Mouse (Mus musculus): ENCODE results near the gene Gadd45gip1.

The Gadd45gip1 gene

GRCm38 (mm10) chr8:84831490-84831889 is at the start of gene Gadd45gip1:
Gadd45gip1 (plus strand) TSS chr8:84831522.
- TF ChIP-seq GATA4 (IDR thresholded peaks at IDR 0.05; ENCODE audit: insufficient replicate concordance, low read length): no peak

GRCm38 (mm10) chr8:84781686-84782505 is 49.4 kb upstream of the Gadd45gip1 start:
- TF ChIP-seq GATA4 (IDR thresholded peaks at IDR 0.05; ENCODE audit: insufficient replicate concordance, low read length): no peak

GRCm38 (mm10) chr8:84782680-84783079 is 48.6 kb upstream of the Gadd45gip1 start:
- TF ChIP-seq GATA4 (IDR thresholded peaks at IDR 0.05; ENCODE audit: insufficient replicate concordance, low read length): no peak

GRCm38 (mm10) chr8:84783198-84783918 is 48.0 kb upstream of the Gadd45gip1 start:
- no peak for TF ChIP-seq GATA4 (IDR thresholded peaks at IDR 0.05; ENCODE audit: insufficient replicate concordance, low read length)

- TF ChIP-seq GATA4 (IDR thresholded peaks at IDR 0.05; ENCODE audit: insufficient replicate concordance, low read length): no peak
These were observed 47.3 kb upstream of the Gadd45gip1 start for GRCm38 (mm10) chr8:84783919-84784581.

- TF ChIP-seq GATA4 (IDR thresholded peaks at IDR 0.05; ENCODE audit: insufficient replicate concordance, low read length): no peak
These were observed 46.4 kb upstream of the Gadd45gip1 start for GRCm38 (mm10) chr8:84784681-84785505.

GRCm38 (mm10) chr8:84785506-84785755 is 45.9 kb upstream of the Gadd45gip1 start:
- no peak for TF ChIP-seq GATA4 (IDR thresholded peaks at IDR 0.05; ENCODE audit: insufficient replicate concordance, low read length)

GRCm38 (mm10) chr8:84785756-84786677 is 45.3 kb upstream of the Gadd45gip1 start:
- no peak for TF ChIP-seq GATA4 (IDR thresholded peaks at IDR 0.05; ENCODE audit: insufficient replicate concordance, low read length)

GRCm38 (mm10) chr8:84786801-84787467 is 44.4 kb upstream of the Gadd45gip1 start:
- TF ChIP-seq GATA4 (IDR thresholded peaks at IDR 0.05; ENCODE audit: insufficient replicate concordance, low read length): no peak

GRCm38 (mm10) chr8:84787523-84788302 is 43.6 kb upstream of the Gadd45gip1 start:
- no peak for TF ChIP-seq GATA4 (IDR thresholded peaks at IDR 0.05; ENCODE audit: insufficient replicate concordance, low read length)

- TF ChIP-seq GATA4 (IDR thresholded peaks at IDR 0.05; ENCODE audit: insufficient replicate concordance, low read length): no peak
These were observed 42.4 kb upstream of the Gadd45gip1 start for GRCm38 (mm10) chr8:84788896-84789295.

GRCm38 (mm10) chr8:84789345-84789744 is 42.0 kb upstream of the Gadd45gip1 start:
- no peak for TF ChIP-seq GATA4 (IDR thresholded peaks at IDR 0.05; ENCODE audit: insufficient replicate concordance, low read length)
